Mouse (Mus musculus): ENCODE measurements around the gene Dnajc9.

Gene Dnajc9

GRCm38 (mm10) chr14:20363230-20363629 is 25.5 kb downstream of the Dnajc9 start:
- no peak for DNase-seq (ENCODE audit: extremely low read depth, low read depth, low spot score)

- peak; percentile 65 for DNase-seq (ENCODE audit: extremely low read depth, low read depth, low spot score)
These were observed 40.6 kb downstream of the Dnajc9 start, which contains the start of the genes Ecd and Fam149b for GRCm38 (mm10) chr14:20347991-20348541. Ecd (minus strand) TSS chr14:20348121. Fam149b (plus strand) TSS chr14:20348162.

GRCm38 (mm10) chr14:20347441-20347990 is 41.2 kb downstream of the Dnajc9 start:
- peak; percentile 7 for DNase-seq (ENCODE audit: extremely low read depth, low read depth, low spot score)

GRCm38 (mm10) chr14:20345885-20346284 is 42.8 kb downstream of the Dnajc9 start:
- no peak for DNase-seq (ENCODE audit: extremely low read depth, low read depth, low spot score)

- DNase-seq (ENCODE audit: extremely low read depth, low read depth, low spot score) = no peak
These were observed 47.8 kb downstream of the Dnajc9 start for GRCm38 (mm10) chr14:20340866-20341265.

GRCm38 (mm10) chr14:20340149-20340548 is 48.6 kb downstream of the Dnajc9 start:
- DNase-seq (ENCODE audit: extremely low read depth, low read depth, low spot score) = no peak

- DNase-seq (ENCODE audit: extremely low read depth, low read depth, low spot score) = no peak
These were observed 49.3 kb downstream of the Dnajc9 start for GRCm38 (mm10) chr14:20339415-20339814.
